Mouse (Mus musculus) liver, embryonic 14.5 days (tissue): ENCODE measurements around the gene Tac4.

Experiments
- CTCF ChIP-seq: IDR thresholded peaks from 2 replicates; pipeline ENCODE4 v1.5.1; 2016; ENCODE audit warnings: antibody characterized with exemption, low read depth, control low read depth
- EP300 ChIP-seq: IDR thresholded peaks from 2 replicates; pipeline ENCODE4 v1.6.1; 2016; ENCODE audit warnings: antibody characterized with exemption, low read depth

DNA sequence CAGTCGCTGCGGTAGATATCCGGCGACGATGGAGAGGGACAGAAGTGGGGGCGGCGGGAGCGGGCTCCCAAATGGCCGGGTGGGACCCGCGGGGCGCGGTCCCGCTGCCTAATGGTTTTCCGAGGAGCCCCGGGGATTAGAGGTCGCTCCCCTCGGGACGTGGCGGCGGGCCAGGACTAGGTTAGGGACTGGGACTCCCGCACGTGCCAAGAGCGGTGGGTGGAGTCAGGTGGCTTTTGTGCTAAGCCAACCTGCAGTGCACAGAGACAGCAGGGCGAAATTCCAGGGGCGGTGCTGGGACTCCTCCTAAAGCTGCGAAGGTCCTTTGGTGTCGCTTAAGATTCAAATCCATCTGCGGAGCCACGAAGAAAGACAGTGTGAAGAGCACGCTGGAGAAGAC, 37.9 kb upstream of the Tac4 start:
- no peak for TF ChIP-seq CTCF
- TF ChIP-seq EP300, result no peak
